Mouse (Mus musculus) liver, postnatal 0 days (tissue): ENCODE measurements around the gene Pbxip1.

Source experiments
- CTCF ChIP-seq: sonication (generic); IDR thresholded peaks from 2 replicates; pipeline ENCODE4 v1.5.1; 2016; ENCODE audit warnings: antibody characterized with exemption, low read depth
- EP300 ChIP-seq: IDR thresholded peaks from 2 replicates; pipeline ENCODE4 v1.6.1; 2016; ENCODE audit warnings: antibody characterized with exemption, low read depth, mild to moderate bottlenecking

GRCm38 (mm10) chr3:89422556-89423205, 13.8 kb upstream of the Pbxip1 start:
- TF ChIP-seq EP300 (no peak), CTCF (no peak)
